Mouse (Mus musculus) MEL (cell line): ENCODE measurements around the gene Ptprk. TPM values are rescaled to one million over a fixed set of nuclear protein-coding genes. Genes with fewer than 3 reads are reported as not detected.

Experiments
- DNase-seq: peaks from one replicate; pipeline ENCODE4 v3.0.0; 2011; ENCODE audit warnings: low read depth, low spot score
- H3K27ac ChIP-seq: 2 replicates; pipeline ENCODE4 v1.5.1; 2012; ENCODE audit warnings: low read depth, mild to moderate bottlenecking, control low read depth, low read length, moderate library complexity; ENCODE audit not compliant: control insufficient read depth
- H3K27me3 ChIP-seq, 2 experiments: fragments of 150-350 bp in 1 of 2; sonication (generic) in 1 of 2; 2 replicates each; pipeline ENCODE4 v1.6.1; 2012; ENCODE audit warnings: low read length in 2 of 2, mild to moderate bottlenecking in 2 of 2, improper control_type of control experiment in 1 of 2, moderate library complexity in 1 of 2; ENCODE audit not compliant: insufficient read depth in 2 of 2, control insufficient read depth in 1 of 2
- H3K36me3 ChIP-seq, 2 experiments: 2 replicates each; pipeline ENCODE4 v1.6.1; 2012 to 2014; ENCODE audit warnings: low read length in 2 of 2, improper control_type of control experiment in 1 of 2, inconsistent platforms in 1 of 2, mild to moderate bottlenecking in 1 of 2; ENCODE audit not compliant: insufficient read depth in 2 of 2, control insufficient read depth in 1 of 2
- H3K4me1 ChIP-seq, 2 experiments: fragments of 150-350 bp in 1 of 2; sonication (generic) in 1 of 2; 2 replicates each; pipeline ENCODE4 v1.6.1; 2012; ENCODE audit warnings: low read length in 2 of 2, improper control_type of control experiment in 1 of 2, mild to moderate bottlenecking in 1 of 2; ENCODE audit not compliant: insufficient read depth in 2 of 2, control insufficient read depth in 1 of 2
- H3K4me3 ChIP-seq, 2 experiments: fragments of 150-350 bp in 1 of 2; sonication (generic) in 1 of 2; 2 replicates each; pipeline ENCODE4 v1.5.1; 2012; ENCODE audit warnings: low read depth in 2 of 2, low read length in 2 of 2, mild to moderate bottlenecking in 2 of 2, moderate library complexity in 2 of 2, control low read depth in 1 of 2, improper control_type of control experiment in 1 of 2; ENCODE audit not compliant: control insufficient read depth in 1 of 2, insufficient read depth in 1 of 2
- H3K79me2 ChIP-seq: 2 replicates; pipeline ENCODE4 v1.6.1; 2012; ENCODE audit warnings: mild to moderate bottlenecking, low read length, moderate library complexity; ENCODE audit not compliant: control insufficient read depth, poor library complexity, insufficient read depth
- H3K9ac ChIP-seq: 2 replicates; pipeline ENCODE4 v1.6.1; 2012; ENCODE audit warnings: low read depth, mild to moderate bottlenecking, control low read depth, low read length, moderate library complexity; ENCODE audit not compliant: control insufficient read depth, poor library complexity, severe bottlenecking
- H3K9me3 ChIP-seq: fragments of 150-350 bp; sonication (generic); replicated peaks from 2 replicates; pipeline ENCODE4 v1.6.1; 2012; ENCODE audit warnings: mild to moderate bottlenecking, low read length, improper control_type of control experiment, moderate library complexity; ENCODE audit not compliant: insufficient read depth
- BHLHE40 ChIP-seq: IDR thresholded peaks from 2 replicates; pipeline ENCODE4 v1.6.1; 2012; ENCODE audit warnings: low read depth, mild to moderate bottlenecking, inconsistent platforms, low read length, improper control_type of control experiment, borderline replicate concordance
- E2F4 ChIP-seq: IDR thresholded peaks from 2 replicates; pipeline ENCODE4 v1.6.1; 2011; ENCODE audit warnings: low read depth, low read length, improper control_type of control experiment, borderline replicate concordance
- ELF1 ChIP-seq: IDR thresholded peaks from 2 replicates; pipeline ENCODE4 v1.6.1; 2014; ENCODE audit warnings: low read depth, mild to moderate bottlenecking, inconsistent platforms, low read length, improper control_type of control experiment, moderate library complexity
- EP300 ChIP-seq, 2 experiments: IDR thresholded peaks; 2 replicates each; pipeline ENCODE4 v1.6.1; 2011; ENCODE audit warnings: improper control_type of control experiment in 2 of 2, low read length in 2 of 2, low read depth in 1 of 2, mild to moderate bottlenecking in 1 of 2
- ETS1 ChIP-seq: IDR thresholded peaks from 2 replicates; pipeline ENCODE4 v1.6.1; 2012; ENCODE audit warnings: low read depth, mild to moderate bottlenecking, inconsistent platforms, low read length, improper control_type of control experiment, moderate library complexity
- GABPA ChIP-seq: IDR thresholded peaks from 2 replicates; pipeline ENCODE4 v1.6.1; 2012; ENCODE audit warnings: low read depth, mild to moderate bottlenecking, inconsistent platforms, low read length, improper control_type of control experiment, moderate library complexity
- GATA1 ChIP-seq: IDR thresholded peaks from 2 replicates; pipeline ENCODE4 v1.6.1; 2011; ENCODE audit warnings: low read depth, low read length, improper control_type of control experiment
- HCFC1 ChIP-seq: IDR thresholded peaks from 2 replicates; pipeline ENCODE4 v1.6.1; 2012; ENCODE audit warnings: low read depth, mild to moderate bottlenecking, inconsistent platforms, low read length, improper control_type of control experiment, moderate library complexity
- JUND ChIP-seq: IDR thresholded peaks from 2 replicates; pipeline ENCODE4 v1.6.1; 2011; ENCODE audit warnings: low read depth, mild to moderate bottlenecking, improper control_type of control experiment, low read length
- KAT2A ChIP-seq: conservative IDR thresholded peaks from 2 replicates; pipeline ENCODE4 v1.6.1; 2012; ENCODE audit warnings: low read depth, low read length, improper control_type of control experiment, inconsistent platforms
- MAX ChIP-seq: IDR thresholded peaks from 2 replicates; pipeline ENCODE4 v1.6.1; 2011; ENCODE audit warnings: low read length, improper control_type of control experiment
- MAZ ChIP-seq: IDR thresholded peaks from 2 replicates; pipeline ENCODE4 v1.6.1; 2012; ENCODE audit warnings: low read depth, mild to moderate bottlenecking, inconsistent platforms, low read length, improper control_type of control experiment
- MEF2A ChIP-seq: IDR thresholded peaks from 2 replicates; pipeline ENCODE4 v1.6.1; 2014; ENCODE audit warnings: low read depth, mild to moderate bottlenecking, inconsistent platforms, low read length, improper control_type of control experiment; ENCODE audit not compliant: poor library complexity, insufficient replicate concordance, severe bottlenecking; ENCODE audit errors: extremely low read depth
- MXI1 ChIP-seq: IDR thresholded peaks from 2 replicates; pipeline ENCODE4 v1.6.1; 2011; ENCODE audit warnings: mild to moderate bottlenecking, low read depth, low read length, improper control_type of control experiment
- MYB ChIP-seq: IDR thresholded peaks from 2 replicates; pipeline ENCODE4 v1.6.1; 2011; ENCODE audit warnings: mild to moderate bottlenecking, low read depth, low read length, improper control_type of control experiment
- MYC ChIP-seq: IDR thresholded peaks from 2 replicates; pipeline ENCODE4 v1.6.1; 2011; ENCODE audit warnings: low read depth, mild to moderate bottlenecking, low read length, improper control_type of control experiment, moderate library complexity
- NRF1 ChIP-seq: IDR thresholded peaks from 2 replicates; pipeline ENCODE4 v1.6.1; 2014; ENCODE audit warnings: low read depth, mild to moderate bottlenecking, inconsistent platforms, low read length, improper control_type of control experiment, moderate library complexity; ENCODE audit not compliant: poor library complexity, insufficient read depth, severe bottlenecking
- POLR2AphosphoS2 ChIP-seq: IDR thresholded peaks from 2 replicates; pipeline ENCODE4 v1.6.1; 2011; ENCODE audit warnings: low read length, improper control_type of control experiment
- POLR2AphosphoS5 ChIP-seq: IDR thresholded peaks from 2 replicates; pipeline ENCODE4 v1.6.1; 2012; ENCODE audit warnings: low read depth, borderline replicate concordance, mild to moderate bottlenecking, inconsistent platforms, low read length, moderate library complexity, mixed read lengths
- RAD21 ChIP-seq: IDR thresholded peaks from 2 replicates; pipeline ENCODE4 v1.6.1; 2011; ENCODE audit warnings: mild to moderate bottlenecking, low read depth, low read length, improper control_type of control experiment
- RCOR1 ChIP-seq: IDR thresholded peaks from 2 replicates; pipeline ENCODE4 v1.6.1; 2012; ENCODE audit warnings: low read depth, mild to moderate bottlenecking, inconsistent platforms, low read length, improper control_type of control experiment
- TAL1 ChIP-seq: IDR thresholded peaks from 2 replicates; pipeline ENCODE4 v1.6.1; 2012; ENCODE audit warnings: mild to moderate bottlenecking, inconsistent platforms, low read length, moderate library complexity, mixed read lengths
- TCF12 ChIP-seq: IDR thresholded peaks from 2 replicates; pipeline ENCODE4 v1.6.1; 2014; ENCODE audit warnings: low read depth, mild to moderate bottlenecking, inconsistent platforms, low read length, improper control_type of control experiment, moderate library complexity
- ZC3H11A ChIP-seq: IDR thresholded peaks from 2 replicates; pipeline ENCODE4 v1.6.1; 2012; ENCODE audit warnings: low read depth, mild to moderate bottlenecking, inconsistent platforms, low read length, improper control_type of control experiment
- ZKSCAN1 ChIP-seq: IDR thresholded peaks from 2 replicates; pipeline ENCODE4 v1.6.1; 2012; ENCODE audit warnings: low read depth, mild to moderate bottlenecking, inconsistent platforms, low read length, improper control_type of control experiment, moderate library complexity
- ZMIZ1 ChIP-seq: IDR thresholded peaks from 2 replicates; pipeline ENCODE4 v1.6.1; 2012; ENCODE audit warnings: low read depth, mild to moderate bottlenecking, inconsistent platforms, low read length, improper control_type of control experiment, moderate library complexity
- ZNF384 ChIP-seq: IDR thresholded peaks from 2 replicates; pipeline ENCODE4 v1.6.1; 2012; ENCODE audit warnings: low read depth, mild to moderate bottlenecking, inconsistent platforms, low read length, improper control_type of control experiment
- polyA plus RNA-seq, 2 experiments: library from polyadenylated mRNA; stranded (reverse) in 1 of 2; unstranded in 1 of 2; fragments of >175 nt in 1 of 2; fragments of >200 nt in 1 of 2; gene quantifications; 2 replicates each; pipeline versions ENCODE4 v1.2.1 to v1.2.4; 2012; ENCODE audit warnings: low replicate concordance in 2 of 2, low read depth in 1 of 2; ENCODE audit not compliant: insufficient read length in 2 of 2, insufficient read depth in 1 of 2, missing spikeins in 1 of 2
- total RNA-seq: library from RNA; depleted of rRNA; stranded (reverse); fragments of 300-350 nt; gene quantifications from 2 replicates; pipeline ENCODE4 v1.2.3, GENCODE M21; 2012

Gene Ptprk
- total and polyA plus RNA-seq, 3 experiments, result under 0.01 TPM; not detected in 2

DNA sequence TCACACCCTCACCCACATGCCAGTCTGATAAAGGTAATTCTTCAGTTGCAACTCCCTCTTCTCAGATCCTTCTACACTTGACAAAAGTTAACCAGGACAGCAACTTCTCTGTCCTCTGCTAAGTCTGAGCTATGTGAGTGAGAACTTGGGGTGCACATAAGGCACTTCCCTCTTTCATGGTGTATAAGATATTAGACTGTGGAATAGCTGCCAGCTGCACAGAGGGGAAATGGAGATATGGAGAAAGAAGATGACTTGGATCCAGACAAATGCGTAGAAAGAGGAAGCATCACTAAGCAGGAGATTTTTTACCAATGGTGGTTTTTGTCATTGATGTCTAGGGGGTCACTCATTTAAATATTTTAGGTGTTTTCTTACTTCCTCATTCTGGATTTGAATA lies 389.1 kb downstream of the Ptprk start:
- Histone ChIP-seq H3K9ac (no peak overlapping the region), H3K4me3 (no peak overlapping the region), H3K9me3 (no peaks in the 10 kb centered on the region), H3K79me2 (no peaks in the 10 kb centered on the region), H3K27me3 (no peaks in the 10 kb centered on the region), H3K4me1 (peaks cover 0 to 2% of the 10 kb centered on the region in 2 experiments; a peak in 1 of 4 replicates), H3K27ac (peak overlapping the region; percentile 54; the same call in 1 of the 2 replicates), H3K36me3 (peaks cover 0 to 2% of the 10 kb centered on the region in 2 experiments; a peak in 1 of 4 replicates)
- peak; percentile 80 for DNase-seq
- TF ChIP-seq RCOR1, result peak; percentile 44; the same call in 1 of the 2 replicates
- TF ChIP-seq ZNF384, result no peak
- no peak for TF ChIP-seq TCF12
- peak; percentile 9; the same call in 1 of the 2 replicates for TF ChIP-seq ELF1
- TF ChIP-seq MAZ, result no peak
- peak; percentile 55 to 82; a peak in 3 of 4 replicates for TF ChIP-seq EP300 (IDR thresholded peaks at IDR 0.05; ENCODE audit: low read depth in 1 of 2, low read length in 2 of 2)
- no peak for TF ChIP-seq MAX
- TF ChIP-seq ETS1, result peak; percentile 63
- no peak for TF ChIP-seq GATA1
- no peak for TF ChIP-seq NRF1
- no peak for TF ChIP-seq MXI1
- 0 out of 2 replicates have a peak, but pooled peaks have one; percentile 17 for TF ChIP-seq TAL1
- no peak for TF ChIP-seq ZKSCAN1

DNA sequence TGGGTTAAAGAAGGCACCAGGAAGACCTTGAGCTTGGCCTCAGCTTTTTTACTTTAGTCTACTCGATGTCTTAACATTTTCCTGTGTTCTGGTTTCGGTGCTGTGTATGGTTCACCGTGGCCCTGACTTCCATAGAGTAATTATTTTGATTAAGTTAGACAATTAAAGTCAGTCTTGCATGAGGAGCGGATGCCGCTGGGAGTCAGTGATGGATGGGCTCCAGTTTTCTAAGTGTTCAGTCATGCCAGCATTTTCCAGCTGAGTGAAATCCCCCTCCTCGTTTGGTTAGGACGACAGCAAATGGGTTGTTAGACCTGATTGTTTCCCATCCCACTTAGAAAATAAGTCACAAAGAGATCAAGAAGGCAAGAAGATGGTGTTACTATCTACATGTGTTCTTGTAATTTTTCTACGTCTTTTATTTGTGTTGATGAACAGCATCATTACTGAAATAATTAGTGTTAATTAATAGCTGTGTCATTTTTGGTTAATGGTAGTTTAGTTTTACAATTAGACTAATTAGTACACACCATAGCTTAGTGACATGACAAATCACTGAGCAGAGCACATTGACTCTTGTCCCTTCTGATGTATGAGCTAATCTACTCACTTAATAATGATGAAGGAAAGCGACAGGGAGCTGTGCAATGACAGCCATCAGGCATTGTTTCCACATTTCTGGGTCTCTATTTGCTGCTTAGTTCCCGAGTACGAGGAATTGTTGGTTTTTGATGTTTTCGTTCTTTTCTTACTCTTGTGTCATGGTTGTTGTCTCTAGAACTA lies 390.3 kb downstream of the Ptprk start:
- no peaks in the 10 kb centered on the region for H3K9me3 ChIP-seq
- no peak for DNase-seq

More for the DNA sequence above, 390.3 kb downstream of the Ptprk start:
- no peak overlapping the region for H3K9ac ChIP-seq
- TF ChIP-seq MAX, result no peak
- no peak for TF ChIP-seq E2F4
- TF ChIP-seq MYC, result no peak
- TF ChIP-seq RAD21, result no peak
- no peak for TF ChIP-seq RCOR1
- no peak for TF ChIP-seq BHLHE40
- no peak for TF ChIP-seq GABPA
- no peak for TF ChIP-seq MYB
- TF ChIP-seq GATA1, result no peak
- TF ChIP-seq JUND, result no peak
- TF ChIP-seq NRF1, result no peak
- no peak for TF ChIP-seq HCFC1
- TF ChIP-seq POLR2AphosphoS2, result no peak
- TF ChIP-seq ZC3H11A, result no peak
- no peak for TF ChIP-seq ZKSCAN1
- TF ChIP-seq EP300 (IDR thresholded peaks at IDR 0.05; ENCODE audit: low read depth in 1 of 2, low read length in 2 of 2), result no peak
- no peak for TF ChIP-seq ZMIZ1
- TF ChIP-seq MEF2A, result no peak
- TF ChIP-seq KAT2A, result no peak
- TF ChIP-seq POLR2AphosphoS5, result no peak
- TF ChIP-seq, all 39 proteins: peak for 0
- Histone ChIP-seq H3K36me3 (peaks cover 0 to 2% of the 10 kb centered on the region in 2 experiments; a peak in 1 of 4 replicates), H3K27me3 (no peaks in the 10 kb centered on the region), H3K4me3 (no peak overlapping the region), H3K27ac (no peak overlapping the region), H3K79me2 (no peaks in the 10 kb centered on the region), H3K4me1 (peaks cover 0 to 2% of the 10 kb centered on the region in 2 experiments; a peak in 1 of 4 replicates)
